Comparison of ENCODE assay signal across 18 mouse cellular contexts in genomic region chr15:81122078-81122477, GRCm38 (mm10).
A peak's percentile ranks its signal among the peaks of the same experiment; 100 is the strongest.
DNase-seq lines count a peak whose midpoint lies in the region; ATAC-seq and TF ChIP-seq lines count a peak whose summit lies in the region.
"Had no signal": no experiment of that assay in that cellular context is flagged by ENCODE, and none has a peak within 500 bp of the region (broad histone marks: within the 10 kb centered on the region; RNA-seq: fewer than 3 reads in every experiment).

No protein-coding gene starts in this region.

- no peak overlapping the region for H3K4me2 ChIP-seq in forebrain, embryonic 12.5 days
- H3K4me2 ChIP-seq in forebrain, postnatal 0 days (ENCODE audit: low read depth) = no peak overlapping the region
- no peak overlapping the region for H3K4me2 ChIP-seq in midbrain, embryonic 12.5 days (replicated peaks)
- H3K4me2 ChIP-seq in midbrain, embryonic 16.5 days (ENCODE audit: low read length) = no peak overlapping the region
- no peak overlapping the region for H3K4me2 ChIP-seq in forebrain, embryonic 14.5 days (ENCODE audit: low read length)
- H3K4me2 ChIP-seq: heart, embryonic 15.5 days; liver, embryonic 15.5 days had no signal

- H3K9me3 ChIP-seq in forebrain, embryonic 12.5 days = no peaks in the 10 kb centered on the region
- no peaks in the 10 kb centered on the region for H3K9me3 ChIP-seq in forebrain, postnatal 0 days (ENCODE audit: low read length)
- no peaks in the 10 kb centered on the region for H3K9me3 ChIP-seq in midbrain, embryonic 12.5 days
- no peaks in the 10 kb centered on the region for H3K9me3 ChIP-seq in midbrain, embryonic 16.5 days (replicated peaks; ENCODE audit: control insufficient read depth, low read length, poor library complexity, severe bottlenecking)
- H3K9me3 ChIP-seq in forebrain, embryonic 14.5 days (replicated peaks; ENCODE audit: control insufficient read depth, low read length) = no peaks in the 10 kb centered on the region
- H3K9me3 ChIP-seq: heart, embryonic 15.5 days; liver, embryonic 15.5 days had no signal

- TF ChIP-seq CTCF in forebrain, postnatal 0 days (IDR thresholded peaks at IDR 0.05; ENCODE audit: low read depth) = no peak

- peaks cover 26% of the 10 kb centered on the region for H3K4me1 ChIP-seq in forebrain, embryonic 12.5 days
- H3K4me1 ChIP-seq in forebrain, postnatal 0 days (ENCODE audit: insufficient read depth) = no peaks in the 10 kb centered on the region
- H3K4me1 ChIP-seq in midbrain, embryonic 12.5 days = peaks cover 9% of the 10 kb centered on the region; the same call in 1 of the 2 replicates
- peaks cover 5% of the 10 kb centered on the region; the same call in 1 of the 2 replicates for H3K4me1 ChIP-seq in midbrain, embryonic 16.5 days (ENCODE audit: control insufficient read depth, insufficient read depth, low read length)
- H3K4me1 ChIP-seq in forebrain, embryonic 14.5 days (ENCODE audit: control insufficient read depth, insufficient read depth, low read length) = peaks cover 7% of the 10 kb centered on the region
- H3K4me1 ChIP-seq: heart, embryonic 15.5 days; liver, embryonic 15.5 days had no signal

- H3K27ac ChIP-seq in forebrain, embryonic 12.5 days = peak overlapping the region; percentile 73
- H3K27ac ChIP-seq in forebrain, postnatal 0 days (ENCODE audit: low read depth, low read length) = no peak overlapping the region
- peak overlapping the region; percentile 58 for H3K27ac ChIP-seq in midbrain, embryonic 12.5 days (replicated peaks)
- H3K27ac ChIP-seq in midbrain, embryonic 16.5 days (ENCODE audit: low read length) = no peak overlapping the region
- peak overlapping the region; percentile 58 for H3K27ac ChIP-seq in forebrain, embryonic 14.5 days (ENCODE audit: low read depth, low read length)
- H3K27ac ChIP-seq: heart, adult 2 months; heart, embryonic 15.5 days; kidney, postnatal 0 days; liver, embryonic 15.5 days had no signal

- no peaks in the 10 kb centered on the region for H3K27me3 ChIP-seq in forebrain, embryonic 12.5 days
- H3K27me3 ChIP-seq in forebrain, postnatal 0 days (ENCODE audit: insufficient read depth, low read length) = no peaks in the 10 kb centered on the region
- H3K27me3 ChIP-seq in midbrain, embryonic 12.5 days = no peaks in the 10 kb centered on the region
- no peaks in the 10 kb centered on the region for H3K27me3 ChIP-seq in midbrain, embryonic 16.5 days (ENCODE audit: control insufficient read depth, insufficient read depth, low read depth, low read length)
- no peaks in the 10 kb centered on the region for H3K27me3 ChIP-seq in forebrain, embryonic 14.5 days (replicated peaks; ENCODE audit: control insufficient read depth, insufficient read depth, low read length)
- H3K27me3 ChIP-seq: heart, embryonic 15.5 days; liver, embryonic 15.5 days; Patski had no signal

- ATAC-seq in forebrain, embryonic 12.5 days (ENCODE audit: low FRiP score) = no peak
- no peak for ATAC-seq in forebrain, postnatal 0 days
- no peak for ATAC-seq in midbrain, embryonic 12.5 days (ENCODE audit: low FRiP score, low read depth)
- ATAC-seq in midbrain, embryonic 16.5 days = no peak
- ATAC-seq in forebrain, embryonic 14.5 days = no peak
- ATAC-seq: activated CD4-positive, CD25-positive, alpha-beta regulatory T cell, adult 4 months; lung, postnatal 0 days; Patski had no signal

- no peak overlapping the region for H3K4me3 ChIP-seq in forebrain, embryonic 12.5 days (replicated peaks)
- H3K4me3 ChIP-seq in forebrain, postnatal 0 days (ENCODE audit: low read depth, low read length) = no peak overlapping the region
- H3K4me3 ChIP-seq in midbrain, embryonic 12.5 days = no peak overlapping the region
- H3K4me3 ChIP-seq in midbrain, embryonic 16.5 days (ENCODE audit: low read depth, low read length) = no peak overlapping the region
- no peak overlapping the region for H3K4me3 ChIP-seq in forebrain, embryonic 14.5 days (ENCODE audit: low read depth, low read length)
- H3K4me3 ChIP-seq: heart, adult 2 months; heart, embryonic 15.5 days; liver, embryonic 15.5 days had no signal

- H3K36me3 ChIP-seq in forebrain, embryonic 12.5 days (replicated peaks) = no peaks in the 10 kb centered on the region
- no peaks in the 10 kb centered on the region for H3K36me3 ChIP-seq in forebrain, postnatal 0 days (ENCODE audit: insufficient read depth)
- no peaks in the 10 kb centered on the region for H3K36me3 ChIP-seq in midbrain, embryonic 12.5 days
- no peaks in the 10 kb centered on the region for H3K36me3 ChIP-seq in midbrain, embryonic 16.5 days (ENCODE audit: control insufficient read depth, insufficient read depth, low read length)
- H3K36me3 ChIP-seq in forebrain, embryonic 14.5 days (ENCODE audit: control insufficient read depth, insufficient read depth, low read length) = no peaks in the 10 kb centered on the region
- H3K36me3 ChIP-seq: heart, embryonic 15.5 days; liver, embryonic 15.5 days had no signal

- no peak overlapping the region for H3K9ac ChIP-seq in forebrain, embryonic 12.5 days
- no peak overlapping the region for H3K9ac ChIP-seq in forebrain, postnatal 0 days
- H3K9ac ChIP-seq in midbrain, embryonic 12.5 days (replicated peaks) = no peak overlapping the region
- no peak overlapping the region for H3K9ac ChIP-seq in midbrain, embryonic 16.5 days (ENCODE audit: low read depth, low read length)
- no peak overlapping the region for H3K9ac ChIP-seq in forebrain, embryonic 14.5 days (ENCODE audit: low read length)
- H3K9ac ChIP-seq: heart, embryonic 15.5 days; liver, embryonic 15.5 days had no signal

- DNase-seq in forebrain, postnatal 0 days = no peak
- DNase-seq in forebrain, embryonic 14.5 days (ENCODE audit: low spot score) = no peak
- peak; percentile 11 for DNase-seq in retina, adult 2 months (ENCODE audit: low read depth, low spot score)
- no peak for DNase-seq in gastrocnemius, adult 18-20 months (ENCODE audit: low spot score)
- DNase-seq: cerebellum, adult 9-10 months; gastrocnemius, postnatal 14 days; heart, adult 2 months; kidney, adult 11 months; thymus, postnatal 25 days had no signal

- WGBS in forebrain, embryonic 12.5 days = 65% methylated on average over 2 of the region's 2 CpGs
- 78% methylated on average over 2 of the region's 2 CpGs for WGBS in forebrain, postnatal 0 days
- 46% methylated on average over 2 of the region's 2 CpGs for WGBS in midbrain, embryonic 12.5 days
- 58% methylated on average over 2 of the region's 2 CpGs for WGBS in midbrain, embryonic 16.5 days
- 78% methylated on average over 2 of the region's 2 CpGs for whole genome bisulfite sequencing in forebrain, embryonic 14.5 days

Comparison
In these comparisons a context has a peak if more than half of its experiments do, and no peak if none do; other contexts are left out.
1. H3K27ac ChIP-seq: peak in forebrain, embryonic 12.5 days (single experiment), midbrain, embryonic 12.5 days (single experiment) and forebrain, embryonic 14.5 days (single experiment); none in forebrain, postnatal 0 days (single experiment) and midbrain, embryonic 16.5 days (single experiment).